Mouse (Mus musculus) lung, adult 2 months (tissue): ENCODE data around the gene Rhov.

ENCODE experiments used
- CTCF ChIP-seq: fragments of 200-500 bp; IDR thresholded peaks from 2 replicates; pipeline ENCODE4 v1.5.1; 2011; ENCODE audit warnings: mild to moderate bottlenecking, low read length, control low read depth; ENCODE audit not compliant: insufficient read depth
- POLR2A ChIP-seq: fragments of 200-500 bp; IDR thresholded peaks from 2 replicates; pipeline ENCODE4 v1.6.1; 2011; ENCODE audit warnings: low read depth, mild to moderate bottlenecking, control low read depth, low read length, borderline replicate concordance; ENCODE audit errors: extremely low read depth

DNA sequence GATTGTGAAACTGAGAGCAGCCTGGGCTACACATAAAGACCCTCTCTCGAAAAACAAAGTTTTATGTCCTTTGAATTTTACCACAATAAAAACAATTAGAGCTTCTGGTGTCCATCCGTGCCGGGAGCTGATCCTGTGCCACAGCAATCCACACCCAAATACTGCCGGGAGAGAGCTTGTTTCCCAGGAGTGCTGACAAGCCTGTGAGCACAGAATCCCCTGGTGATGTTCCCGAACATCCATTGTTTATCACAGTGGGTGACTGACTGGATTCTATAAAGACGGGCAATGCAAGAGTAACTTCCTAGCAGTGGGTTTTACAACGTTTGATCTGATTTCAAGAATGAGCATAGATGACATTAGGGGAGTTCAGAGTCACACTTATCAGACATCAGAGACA lies 16.1 kb downstream of the Rhov start:
- no peak for TF ChIP-seq POLR2A
- no peak for TF ChIP-seq CTCF
